Mouse (Mus musculus) embryonic facial prominence, embryonic 11.5 days (tissue): ENCODE results near the gene Cdkl3. TPM values are rescaled to one million over a fixed set of nuclear protein-coding genes. Genes with fewer than 3 reads are reported as not detected.

Source experiments
- ATAC-seq: fragments of 200-750 bp; cut with Nextera tagmentation; replicated peaks from 2 replicates; pipeline ENCODE4 v1.8.0; 2017; ENCODE audit warnings: low read depth; ENCODE audit not compliant: insufficient number of reproducible peaks, low FRiP score, low TSS enrichment
- DNase-seq: peaks from one replicate; pipeline ENCODE4 v3.0.0-alpha.2; 2015; ENCODE audit warnings: low spot score
- H3K27ac ChIP-seq: fragments of 300-500 bp; sonication (generic); replicated peaks from 2 replicates; pipeline ENCODE4 v1.5.1; 2014; ENCODE audit warnings: mild to moderate bottlenecking, low read depth, low read length, control low read depth
- H3K27me3 ChIP-seq: fragments of 300-500 bp; sonication (generic); 2 replicates; pipeline ENCODE4 v1.6.1; 2014; ENCODE audit warnings: mild to moderate bottlenecking, low read length, moderate library complexity, mixed read lengths; ENCODE audit not compliant: control insufficient read depth, insufficient read depth
- H3K36me3 ChIP-seq: fragments of 300-500 bp; sonication (generic); replicated peaks from 2 replicates; pipeline ENCODE4 v1.6.1; 2014; ENCODE audit warnings: low read depth, mild to moderate bottlenecking, low read length, moderate library complexity, mixed read lengths; ENCODE audit not compliant: control insufficient read depth, insufficient read depth
- H3K4me1 ChIP-seq: fragments of 300-500 bp; sonication (generic); 2 replicates; pipeline ENCODE4 v1.6.1; 2014; ENCODE audit warnings: low read length, mixed read lengths; ENCODE audit not compliant: control insufficient read depth, insufficient read depth
- H3K4me2 ChIP-seq: fragments of 300-500 bp; sonication (generic); 2 replicates; pipeline ENCODE4 v1.6.1; 2014; ENCODE audit warnings: low read depth, mild to moderate bottlenecking, control low read depth, low read length, moderate library complexity
- H3K4me3 ChIP-seq: fragments of 300-500 bp; sonication (generic); 2 replicates; pipeline ENCODE4 v1.5.1; 2014; ENCODE audit warnings: low read depth, low read length, control low read depth
- H3K9ac ChIP-seq: fragments of 300-500 bp; sonication (generic); replicated peaks from 2 replicates; pipeline ENCODE4 v1.6.1; 2014; ENCODE audit warnings: mild to moderate bottlenecking, control low read depth, low read length
- H3K9me3 ChIP-seq: fragments of 300-500 bp; sonication (generic); replicated peaks from 2 replicates; pipeline ENCODE4 v1.6.1; 2016; ENCODE audit warnings: mild to moderate bottlenecking, low read length, inconsistent platforms, mixed read lengths; ENCODE audit not compliant: control insufficient read depth
- WGBS: fragments of 180-500 bp; shearing (Covaris S2); extraction: QIAGEN DNeasy Blood & Tissue Kit; methylation state at CpG from one replicate; pipeline ENCODE4 v1.1.7; 2014; 5-methylcytosine and 5-hydroxymethylcytosine counted together
- polyA plus RNA-seq: library from polyadenylated mRNA; unstranded; fragments of >200 nt; fragmentation: Nextera tagmentation; extraction: Ambion mirVana; gene quantifications from 2 replicates; pipeline ENCODE4 v1.2.1, GENCODE M21; 2014

Gene Cdkl3
- polyA plus RNA-seq, 1 experiment from 2014 or later, result 9.5 TPM

GRCm38 (mm10) chr11:52054728-52055127, 50.7 kb downstream of the Cdkl3 start:
- WGBS, result 79% methylated on average over 3 of the region's 3 CpGs
- Histone ChIP-seq H3K4me2 (no peak overlapping the region), H3K4me3 (no peak overlapping the region), H3K4me1 (no peaks in the 10 kb centered on the region), H3K9ac (no peak overlapping the region), H3K27me3 (no peaks in the 10 kb centered on the region), H3K27ac (no peak overlapping the region), H3K36me3 (no peaks in the 10 kb centered on the region; the same call in 1 of the 2 replicates), H3K9me3 (no peaks in the 10 kb centered on the region)
- ATAC-seq, result no peak
- no peak for DNase-seq

- no peak overlapping the region for H3K4me2 ChIP-seq
- no peak overlapping the region for H3K4me3 ChIP-seq
- DNase-seq (no peak), ATAC-seq (no peak)
- H3K36me3 ChIP-seq, result no peaks in the 10 kb centered on the region; the same call in 1 of the 2 replicates
- no peaks in the 10 kb centered on the region for H3K27me3 ChIP-seq
- H3K9me3 ChIP-seq, result no peaks in the 10 kb centered on the region
- 77% methylated on average over 5 of the region's 5 CpGs for WGBS
- H3K27ac ChIP-seq, result no peak overlapping the region
- no peaks in the 10 kb centered on the region for H3K4me1 ChIP-seq
- H3K9ac ChIP-seq, result no peak overlapping the region
Observed at GRCm38 (mm10) chr11:52056198-52056597, 52.2 kb downstream of the Cdkl3 start.

GRCm38 (mm10) chr11:52059001-52059400, 55.0 kb downstream of the Cdkl3 start:
- no peak for ATAC-seq
- H3K36me3 ChIP-seq, result no peaks in the 10 kb centered on the region; the same call in 1 of the 2 replicates
- DNase-seq, result no peak
- H3K4me2 ChIP-seq, result no peak overlapping the region
- H3K27me3 ChIP-seq, result no peaks in the 10 kb centered on the region
- no peaks in the 10 kb centered on the region for H3K9me3 ChIP-seq
- WGBS, result 72% methylated on average over 5 of the region's 5 CpGs
- no peaks in the 10 kb centered on the region for H3K4me1 ChIP-seq
- no peak overlapping the region for H3K4me3 ChIP-seq
- no peak overlapping the region for H3K27ac ChIP-seq
- H3K9ac ChIP-seq, result no peak overlapping the region

GRCm38 (mm10) chr11:52060315-52060714, 56.3 kb downstream of the Cdkl3 start:
- Histone ChIP-seq H3K4me2 (no peak overlapping the region), H3K27me3 (no peaks in the 10 kb centered on the region), H3K9me3 (no peaks in the 10 kb centered on the region), H3K27ac (no peak overlapping the region), H3K36me3 (no peaks in the 10 kb centered on the region; the same call in 1 of the 2 replicates), H3K4me1 (no peaks in the 10 kb centered on the region), H3K9ac (no peak overlapping the region), H3K4me3 (no peak overlapping the region)
- WGBS, result 93% methylated on average over 4 of the region's 4 CpGs
- no peak for ATAC-seq
- DNase-seq, result no peak

- DNase-seq (no peak), ATAC-seq (no peak)
- WGBS, result 93% methylated on average over 5 of the region's 5 CpGs
- Histone ChIP-seq H3K4me1 (no peaks in the 10 kb centered on the region), H3K9ac (no peak overlapping the region), H3K4me3 (no peak overlapping the region), H3K36me3 (no peaks in the 10 kb centered on the region), H3K4me2 (no peak overlapping the region), H3K27ac (no peak overlapping the region), H3K9me3 (no peaks in the 10 kb centered on the region), H3K27me3 (no peaks in the 10 kb centered on the region)
Observed at GRCm38 (mm10) chr11:52062406-52062805, 58.4 kb downstream of the Cdkl3 start.

GRCm38 (mm10) chr11:52064398-52064797, 60.4 kb downstream of the Cdkl3 start:
- H3K4me2 ChIP-seq, result no peak overlapping the region
- WGBS, result 51% methylated on average over 3 of the region's 3 CpGs

GRCm38 (mm10) chr11:52065841-52066240, 61.8 kb downstream of the Cdkl3 start:
- no peak for ATAC-seq
- 5% methylated on average over 5 of the region's 5 CpGs for WGBS
- Histone ChIP-seq H3K4me1 (no peaks in the 10 kb centered on the region), H3K4me2 (no peak overlapping the region), H3K9me3 (no peaks in the 10 kb centered on the region), H3K27ac (no peak overlapping the region), H3K27me3 (no peaks in the 10 kb centered on the region), H3K36me3 (no peaks in the 10 kb centered on the region), H3K9ac (peak overlapping the region; percentile 37; the same call in 1 of the 2 replicates), H3K4me3 (no peak overlapping the region)
- peak; percentile 26 for DNase-seq

More at GRCm38 (mm10) chr11:52064398-52064797, 60.4 kb downstream of the Cdkl3 start:
- no peaks in the 10 kb centered on the region for H3K4me1 ChIP-seq
- ATAC-seq, result no peak
- no peaks in the 10 kb centered on the region for H3K27me3 ChIP-seq
- no peak overlapping the region for H3K27ac ChIP-seq
- no peak overlapping the region for H3K4me3 ChIP-seq
- H3K36me3 ChIP-seq, result no peaks in the 10 kb centered on the region
- no peak for DNase-seq
- H3K9ac ChIP-seq, result no peak overlapping the region
- H3K9me3 ChIP-seq, result no peaks in the 10 kb centered on the region

GRCm38 (mm10) chr11:52071768-52072167, 67.7 kb downstream of the Cdkl3 start:
- H3K4me2 ChIP-seq, result no peak overlapping the region
- H3K27ac ChIP-seq, result no peak overlapping the region
- no peak for DNase-seq
- H3K9ac ChIP-seq, result no peak overlapping the region
- no peak for ATAC-seq
- no peak overlapping the region for H3K4me3 ChIP-seq
- 88% methylated on average over 10 of the region's 10 CpGs for WGBS
- no peaks in the 10 kb centered on the region for H3K4me1 ChIP-seq
- no peaks in the 10 kb centered on the region for H3K27me3 ChIP-seq
- no peaks in the 10 kb centered on the region for H3K36me3 ChIP-seq
- no peaks in the 10 kb centered on the region for H3K9me3 ChIP-seq
